Mouse (Mus musculus) T-helper 17 cell (primary cell): ENCODE results near the gene Ube2m.

ENCODE experiments used
- in situ Hi-C, 2 experiments: fragments of 300-600 bp; cut with MboI, MseI; formaldehyde crosslinking; loops; 1 replicate in 1 of 2; 2 replicates in 1 of 2; pipeline ENCODE4 v1.15.1; 2025; ENCODE audit warnings: high pct_unique_total_duplicates in 2 of 2

Ube2m gene

GRCm38 (mm10) chr7:13035211-13035855, 2.7 kb downstream of the Ube2m start:
- in situ Hi-C loops, result no loop called here

GRCm38 (mm10) chr7:13034148-13034977, 3.7 kb downstream of the Ube2m start, which contains the start of gene Chmp2a:
Gene Chmp2a, minus strand, starts transcription at chr7:13034807.
- in situ Hi-C loops, result no loop called here

- in situ Hi-C loops, result no loop called here
These were observed 4.5 kb downstream of the Ube2m start for GRCm38 (mm10) chr7:13033451-13034147.

GRCm38 (mm10) chr7:13032541-13032940, 5.5 kb downstream of the Ube2m start:
- in situ Hi-C loops, result no loop called here

- in situ Hi-C loops, result no loop called here
These were observed 6.1 kb downstream of the Ube2m start for GRCm38 (mm10) chr7:13031983-13032382.

GRCm38 (mm10) chr7:13031069-13031468, 7.0 kb downstream of the Ube2m start:
- in situ Hi-C loops, result no loop called here

- in situ Hi-C loops, result no loop called here
These were observed 9.1 kb downstream of the Ube2m start for GRCm38 (mm10) chr7:13028986-13029385.

- in situ Hi-C loops, result no loop called here
These were observed 12.5 kb downstream of the Ube2m start for GRCm38 (mm10) chr7:13025511-13026112.

GRCm38 (mm10) chr7:13024805-13025204, 13.3 kb downstream of the Ube2m start:
- in situ Hi-C loops, result no loop called here

GRCm38 (mm10) chr7:13023928-13024731, 13.9 kb downstream of the Ube2m start:
- in situ Hi-C loops, result no loop called here

GRCm38 (mm10) chr7:13022773-13023535, 15.1 kb downstream of the Ube2m start:
- in situ Hi-C loops, result no loop called here

- in situ Hi-C loops, result no loop called here
These were observed 22.9 kb downstream of the Ube2m start for GRCm38 (mm10) chr7:13015217-13015616.

- in situ Hi-C loops, result no loop called here
These were observed 23.7 kb downstream of the Ube2m start for GRCm38 (mm10) chr7:13014275-13014839.

GRCm38 (mm10) chr7:13013671-13014070, 24.4 kb downstream of the Ube2m start:
- in situ Hi-C loops, result no loop called here

GRCm38 (mm10) chr7:13010005-13010908, 27.8 kb downstream of the Ube2m start, which contains the start of gene Zbtb45:
Gene Zbtb45, minus strand, starts transcription at chr7:13010034.
- in situ Hi-C loops, result no loop called here

GRCm38 (mm10) chr7:13009143-13010004, 28.7 kb downstream of the Ube2m start:
- in situ Hi-C loops, result loop anchor here (5.0 kb wide), 3 partner anchors 33 to 67 kb away; no protein-coding TSS in a partner anchor

GRCm38 (mm10) chr7:13007341-13008092, 30.6 kb downstream of the Ube2m start:
- in situ Hi-C loops, result loop anchor here (5.0 kb wide), 3 partner anchors 35 to 65 kb away; no protein-coding TSS in a partner anchor
